ENCODE assay signal across 8 mouse cellular contexts in the genomic region with DNA sequence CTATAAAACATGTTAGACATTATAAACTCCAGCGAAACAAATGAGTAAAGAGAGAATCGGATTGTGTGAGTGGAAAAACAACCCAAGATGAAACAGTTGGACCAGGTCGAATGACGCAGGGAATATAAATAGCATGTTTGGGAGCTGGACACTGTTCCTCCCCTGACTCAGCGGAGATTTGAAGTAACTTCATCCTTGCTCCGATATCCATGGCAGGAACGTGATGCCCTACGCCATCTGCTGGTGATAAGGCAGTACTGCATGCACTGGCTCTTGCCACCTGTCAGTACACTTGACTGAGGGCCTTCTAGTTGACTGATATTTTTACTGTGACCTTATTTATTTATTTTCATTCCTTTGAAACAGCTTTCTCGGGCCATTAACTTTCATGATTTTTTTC.
DNase-seq lines count a peak whose midpoint lies in the region; ATAC-seq and TF ChIP-seq lines count a peak whose summit lies in the region.

No protein-coding gene starts in this region.

- no peaks in the 10 kb centered on the region for H3K27me3 ChIP-seq in forebrain, embryonic 13.5 days
- no peaks in the 10 kb centered on the region for H3K27me3 ChIP-seq in heart, postnatal 0 days (ENCODE audit: control insufficient read depth, insufficient read depth, low read length)

- DNase-seq in NIH3T3 (ENCODE audit: low read depth) = peak; percentile 95
- DNase-seq in c-Kit-negative CD71-positive TER-119-positive erythroid progenitor cells, embryonic 14.5 days (ENCODE audit: low read depth, low spot score) = peak; percentile 56
- DNase-seq in heart, postnatal 0 days (ENCODE audit: low spot score) = peak; percentile 94
- peak; percentile 89 to 90 for DNase-seq in layer of hippocampus, postnatal 10 days (ENCODE audit: low spot score in 2 of 2)
- DNase-seq in lung, postnatal 25 days (ENCODE audit: low spot score) = peak; percentile 88
- peak; percentile 73 for DNase-seq in right cerebral cortex, postnatal 4 days
- peak; percentile 51 for DNase-seq in yolk sac, embryonic 10.5 days (ENCODE audit: low spot score)

- H3K36me3 ChIP-seq in forebrain, embryonic 13.5 days (ENCODE audit: poor library complexity, severe bottlenecking) = no peaks in the 10 kb centered on the region
- peaks cover 24% of the 10 kb centered on the region for H3K36me3 ChIP-seq in heart, postnatal 0 days (replicated peaks; ENCODE audit: control insufficient read depth, insufficient read depth, low read length)

- peak; percentile 99 for TF ChIP-seq CTCF in heart, postnatal 0 days (IDR thresholded peaks at IDR 0.05; ENCODE audit: low read depth)

- 0 out of 2 replicates have a peak, but pooled peaks have one; percentile 17 for TF ChIP-seq EP300 in heart, postnatal 0 days (IDR thresholded peaks at IDR 0.05; ENCODE audit: low read depth)

- ATAC-seq in forebrain, embryonic 13.5 days = peak; percentile 43; the same call in 1 of the 2 replicates
- ATAC-seq in heart, postnatal 0 days (ENCODE audit: insufficient read depth, low read depth) = peak; percentile 81

- H3K27ac ChIP-seq in forebrain, embryonic 13.5 days = no peak overlapping the region
- peak overlapping the region; percentile 84 for H3K27ac ChIP-seq in heart, postnatal 0 days (ENCODE audit: low read depth)

- no peak overlapping the region for H3K4me2 ChIP-seq in forebrain, embryonic 13.5 days
- peak overlapping the region; percentile 37; the same call in 1 of the 2 replicates for H3K4me2 ChIP-seq in heart, postnatal 0 days (ENCODE audit: low read depth, low read length)

- no peak overlapping the region for H3K9ac ChIP-seq in forebrain, embryonic 13.5 days
- no peak overlapping the region for H3K9ac ChIP-seq in heart, postnatal 0 days (replicated peaks; ENCODE audit: low read depth, low read length)

- whole genome bisulfite sequencing in forebrain, embryonic 13.5 days = 23% methylated on average over 9 of the region's 9 CpGs
- WGBS in heart, postnatal 0 days = 11% methylated on average over 9 of the region's 9 CpGs

- H3K4me3 ChIP-seq in forebrain, embryonic 13.5 days = no peak overlapping the region
- no peak overlapping the region for H3K4me3 ChIP-seq in heart, postnatal 0 days (ENCODE audit: low read depth, low read length)

- H3K9me3 ChIP-seq in forebrain, embryonic 13.5 days (replicated peaks) = no peaks in the 10 kb centered on the region
- H3K9me3 ChIP-seq in heart, postnatal 0 days (replicated peaks; ENCODE audit: control insufficient read depth, low read length) = no peaks in the 10 kb centered on the region

- H3K4me1 ChIP-seq in forebrain, embryonic 13.5 days = peaks cover 14% of the 10 kb centered on the region; the same call in 1 of the 2 replicates
- peaks cover 12% of the 10 kb centered on the region; the same call in 1 of the 2 replicates for H3K4me1 ChIP-seq in heart, postnatal 0 days (ENCODE audit: control insufficient read depth, insufficient read depth)
